Mouse (Mus musculus) neural tube, embryonic 14.5 days (tissue): ENCODE measurements around the gene Bank1. TPM values are rescaled to one million over a fixed set of nuclear protein-coding genes. Genes with fewer than 3 reads are reported as not detected.

Experiments used
- ATAC-seq: fragments of 200-750 bp; cut with Nextera tagmentation; 2 replicates; pipeline ENCODE4 v1.8.0; 2017; ENCODE audit warnings: low read depth, mild to moderate bottlenecking, moderate TSS enrichment, moderate library complexity
- H3K27ac ChIP-seq: fragments of 300-500 bp; sonication (generic); 2 replicates; pipeline ENCODE4 v1.5.1; 2014; ENCODE audit warnings: low read depth, mild to moderate bottlenecking, control low read depth, low read length, moderate library complexity, mixed read lengths
- H3K27me3 ChIP-seq: fragments of 300-500 bp; sonication (generic); 2 replicates; pipeline ENCODE4 v1.6.1; 2014; ENCODE audit warnings: low read length; ENCODE audit not compliant: control insufficient read depth, insufficient read depth
- H3K36me3 ChIP-seq: fragments of 300-500 bp; sonication (generic); 2 replicates; pipeline ENCODE4 v1.6.1; 2014; ENCODE audit warnings: low read length, mixed read lengths; ENCODE audit not compliant: control insufficient read depth, insufficient read depth
- H3K4me1 ChIP-seq: fragments of 300-500 bp; sonication (generic); 2 replicates; pipeline ENCODE4 v1.6.1; 2014; ENCODE audit warnings: low read length; ENCODE audit not compliant: control insufficient read depth, insufficient read depth
- H3K4me2 ChIP-seq: fragments of 300-500 bp; sonication (generic); 2 replicates; pipeline ENCODE4 v1.6.1; 2014; ENCODE audit warnings: mild to moderate bottlenecking, low read depth, low read length, control low read depth
- H3K4me3 ChIP-seq: fragments of 300-500 bp; sonication (generic); 2 replicates; pipeline ENCODE4 v1.5.1; 2014; ENCODE audit warnings: low read depth, low read length, control low read depth, mixed read lengths
- H3K9ac ChIP-seq: fragments of 300-500 bp; sonication (generic); replicated peaks from 2 replicates; pipeline ENCODE4 v1.6.1; 2014; ENCODE audit warnings: low read depth, mild to moderate bottlenecking, control low read depth, low read length, mixed read lengths
- H3K9me3 ChIP-seq: fragments of 300-500 bp; sonication (generic); 2 replicates; pipeline ENCODE4 v1.6.1; 2016; ENCODE audit warnings: low read length; ENCODE audit not compliant: control insufficient read depth
- WGBS: fragments of 180-500 bp; shearing (Covaris S2); extraction: QIAGEN DNeasy Blood & Tissue Kit; methylation state at CpG from one replicate; pipeline ENCODE4 v1.1.7; 2014; 5-methylcytosine and 5-hydroxymethylcytosine counted together
- polyA plus RNA-seq: library from polyadenylated mRNA; unstranded; fragments of >200 nt; fragmentation: Nextera tagmentation; extraction: Ambion mirVana; gene quantifications from 2 replicates; pipeline ENCODE4 v1.2.1, GENCODE M21; 2014

Gene Bank1
- polyA plus RNA-seq, 1 experiment from 2014 or later = 0.16 TPM

- WGBS = 51% methylated on average over 1 of the region's 1 CpGs
- ATAC-seq = no peak
- Histone ChIP-seq H3K27ac (no peak overlapping the region), H3K4me2 (no peak overlapping the region), H3K4me1 (no peaks in the 10 kb centered on the region), H3K36me3 (no peaks in the 10 kb centered on the region), H3K9ac (no peak overlapping the region), H3K27me3 (no peaks in the 10 kb centered on the region), H3K9me3 (no peaks in the 10 kb centered on the region), H3K4me3 (no peak overlapping the region)
Measured at GRCm38 (mm10) chr3:136035784-136036183, 290.1 kb downstream of the Bank1 start.

DNA sequence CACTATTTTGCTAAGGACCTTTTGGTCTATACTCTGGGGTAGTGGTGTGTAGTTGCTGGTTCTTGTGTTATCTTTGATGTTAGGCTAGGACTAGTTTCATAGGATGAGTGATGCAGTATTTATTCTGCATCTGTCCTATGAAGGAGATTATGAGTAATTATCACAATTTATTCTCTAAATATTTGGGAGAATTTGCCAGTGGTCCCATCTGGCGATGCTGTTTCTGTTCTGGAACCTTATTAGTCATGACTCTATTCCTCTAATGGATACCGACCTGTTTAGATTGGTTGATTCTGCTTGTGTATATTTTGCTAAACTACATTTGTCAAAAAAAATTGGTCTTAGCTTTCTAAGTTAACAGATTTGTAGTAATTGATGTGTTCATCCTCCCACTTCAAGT is 301.0 kb downstream of the Bank1 start:
- no peak overlapping the region for H3K4me3 ChIP-seq
- ATAC-seq = no peak
- no peaks in the 10 kb centered on the region for H3K9me3 ChIP-seq
- H3K9ac ChIP-seq = no peak overlapping the region
- 96% methylated on average over 2 of the region's 2 CpGs for WGBS
- no peak overlapping the region for H3K27ac ChIP-seq
- H3K4me2 ChIP-seq = no peak overlapping the region
- no peaks in the 10 kb centered on the region for H3K36me3 ChIP-seq
- H3K27me3 ChIP-seq = no peaks in the 10 kb centered on the region
- H3K4me1 ChIP-seq = no peaks in the 10 kb centered on the region

DNA sequence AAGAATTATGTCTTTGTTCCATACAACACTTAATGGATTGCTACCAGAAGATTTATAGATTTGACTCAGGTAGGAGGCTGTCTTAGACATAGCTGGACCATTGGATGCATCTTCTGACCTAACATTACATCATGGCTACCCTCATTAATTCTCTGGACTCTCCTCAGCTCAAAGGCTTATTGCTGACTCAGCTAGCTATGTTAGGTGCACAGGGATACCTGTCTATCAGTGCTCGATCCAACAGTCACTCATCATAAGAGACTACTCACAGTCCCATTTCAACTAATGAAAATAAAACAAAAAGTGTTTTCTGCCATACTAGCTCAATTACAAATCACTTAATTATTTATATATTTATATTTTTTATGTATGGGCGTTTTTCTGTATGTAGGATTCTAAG is 308.3 kb downstream of the Bank1 start:
- Histone ChIP-seq H3K27me3 (no peaks in the 10 kb centered on the region), H3K9ac (no peak overlapping the region), H3K4me2 (no peak overlapping the region), H3K4me3 (no peak overlapping the region), H3K4me1 (no peaks in the 10 kb centered on the region), H3K27ac (no peak overlapping the region), H3K9me3 (no peaks in the 10 kb centered on the region), H3K36me3 (no peaks in the 10 kb centered on the region)
- 86% methylated on average over 2 of the region's 2 CpGs for WGBS
- no peak for ATAC-seq

DNA sequence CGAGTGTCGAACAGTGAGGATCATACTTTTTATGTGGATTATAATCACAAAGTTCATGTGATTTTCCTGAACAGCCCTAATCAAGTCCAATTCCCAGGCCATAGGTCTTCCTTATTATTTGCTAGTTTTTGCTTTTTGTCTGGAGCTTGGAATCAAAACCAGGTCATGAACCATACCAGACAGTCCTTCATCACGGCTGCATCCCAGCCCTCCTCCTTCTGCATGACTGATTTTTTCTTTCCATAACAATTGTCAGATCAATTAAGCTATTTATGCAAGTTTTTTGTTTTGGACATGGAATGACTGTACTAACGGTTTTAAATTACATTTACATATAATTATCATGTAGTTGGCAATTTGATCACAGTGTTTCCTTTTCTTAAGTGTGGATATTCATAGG is 315.2 kb downstream of the Bank1 start:
- Histone ChIP-seq H3K9me3 (no peaks in the 10 kb centered on the region), H3K4me2 (no peak overlapping the region), H3K27me3 (no peaks in the 10 kb centered on the region), H3K36me3 (no peaks in the 10 kb centered on the region), H3K27ac (no peak overlapping the region), H3K4me3 (no peak overlapping the region), H3K9ac (no peak overlapping the region), H3K4me1 (no peaks in the 10 kb centered on the region)
- ATAC-seq = no peak
- WGBS = 78% methylated on average over 4 of the region's 4 CpGs

DNA sequence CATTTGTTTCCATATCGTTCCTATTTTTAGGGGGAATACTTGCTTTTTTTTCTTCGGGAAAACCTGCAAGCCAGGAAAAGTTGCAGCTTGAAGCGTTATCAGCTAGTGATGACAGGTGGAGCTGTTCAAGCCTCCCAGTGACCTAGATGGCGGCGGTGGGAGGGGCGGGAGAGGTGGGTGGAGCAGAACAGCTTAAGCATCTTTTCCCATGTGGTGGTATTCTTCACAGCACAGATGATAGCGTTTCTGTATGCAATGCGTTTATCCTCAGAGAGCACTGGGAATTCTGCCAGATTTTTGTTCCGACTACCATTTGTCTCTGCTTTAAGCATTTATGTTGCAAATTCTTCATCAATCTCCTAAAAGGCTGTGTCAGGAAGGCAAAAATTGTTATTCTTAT is 318.0 kb downstream of the Bank1 start:
- no peaks in the 10 kb centered on the region for H3K9me3 ChIP-seq
- WGBS = 28% methylated on average over 9 of the region's 9 CpGs
- peak; percentile 85 for ATAC-seq
- no peak overlapping the region for H3K27ac ChIP-seq
- H3K36me3 ChIP-seq = no peaks in the 10 kb centered on the region
- no peak overlapping the region for H3K9ac ChIP-seq
- H3K4me3 ChIP-seq = no peak overlapping the region
- H3K4me1 ChIP-seq = no peaks in the 10 kb centered on the region
- H3K4me2 ChIP-seq = peak overlapping the region; percentile 17; the same call in 1 of the 2 replicates
- H3K27me3 ChIP-seq = no peaks in the 10 kb centered on the region

DNA sequence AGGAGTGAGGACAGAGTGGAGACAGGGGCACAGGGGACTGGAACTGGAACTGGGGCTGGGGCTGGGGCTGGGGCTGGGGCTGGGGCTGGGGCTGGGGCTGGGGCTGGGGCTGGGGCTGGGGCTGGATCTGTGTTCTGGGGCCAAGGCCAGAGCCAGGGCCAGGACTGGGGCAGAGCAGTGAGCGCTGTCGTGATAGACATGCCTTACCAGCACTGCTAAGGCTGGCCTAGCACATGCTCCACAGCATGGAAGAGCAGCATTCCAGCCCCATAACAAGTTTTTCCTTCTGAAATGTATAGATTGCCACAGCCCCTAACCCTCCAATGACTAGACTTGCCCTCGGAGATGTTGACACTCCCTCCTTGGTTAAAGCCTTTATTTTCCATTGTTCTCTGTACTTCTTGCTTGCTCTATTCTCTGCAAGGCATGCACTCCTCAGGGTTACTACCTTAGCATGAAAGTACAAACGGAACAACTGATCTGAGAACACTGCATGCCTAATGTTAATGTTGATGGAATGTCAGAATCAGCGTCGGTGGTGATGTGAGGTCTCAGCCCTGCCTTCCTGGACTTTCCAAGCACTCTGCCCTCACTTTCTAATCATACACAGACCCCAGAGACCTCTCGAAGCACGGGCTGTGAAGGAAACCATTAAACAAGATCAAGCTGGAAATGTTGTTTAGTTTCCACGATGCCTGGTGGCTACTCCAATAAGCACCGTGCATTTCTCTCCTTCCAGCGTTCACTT is 318.6 kb downstream of the Bank1 start:
- H3K27me3 ChIP-seq = no peaks in the 10 kb centered on the region
- no peak overlapping the region for H3K27ac ChIP-seq
- no peak overlapping the region for H3K4me3 ChIP-seq
- no peaks in the 10 kb centered on the region for H3K4me1 ChIP-seq
- no peak overlapping the region for H3K9ac ChIP-seq
- H3K4me2 ChIP-seq = peak overlapping the region; percentile 17; the same call in 1 of the 2 replicates
- no peaks in the 10 kb centered on the region for H3K36me3 ChIP-seq
- WGBS = 67% methylated on average over 11 of the region's 11 CpGs
- peak; percentile 62; the same call in 1 of the 2 replicates for ATAC-seq
- no peaks in the 10 kb centered on the region for H3K9me3 ChIP-seq
